Mouse (Mus musculus) liver, embryonic 18 days (tissue): ENCODE results near the gene Gm28998. TPM values are rescaled to one million over a fixed set of nuclear protein-coding genes. Genes with fewer than 3 reads are reported as not detected.

Source experiments
- polyA plus RNA-seq: library from polyadenylated mRNA; depleted of rRNA; stranded (reverse); fragments of >200 nt; gene quantifications from 2 replicates; pipeline ENCODE4 v1.2.3, GENCODE M21; 2012; rRNA removed

The Gm28998 gene
- polyA plus RNA-seq: not detected in 2 replicates

DNA sequence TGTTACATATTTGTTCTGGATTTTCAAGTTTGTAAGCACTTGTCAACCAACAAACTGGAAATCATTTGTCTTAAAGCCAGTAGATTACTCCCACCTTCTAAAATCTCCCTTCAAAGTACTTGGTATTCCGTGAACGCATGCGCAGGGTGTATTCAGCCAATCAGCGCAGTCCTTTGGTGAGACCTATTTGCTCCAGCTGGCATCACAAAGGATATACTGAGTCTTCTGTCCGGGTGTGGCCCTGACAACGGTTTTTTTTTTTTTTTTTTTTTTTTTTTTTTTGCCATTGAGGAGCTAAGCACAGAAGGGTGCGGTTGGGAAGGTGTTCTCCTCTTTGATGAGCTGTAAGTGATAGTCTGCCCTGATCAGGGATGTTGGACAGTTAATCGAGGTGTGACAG lies at the start of gene Gm28998:
Gm28998 (plus strand) TSS at position 301 of the 400 bp plus-strand sequence.

Other genes with a start within 250 kb of the Gm28998 start
- not detected in 2 replicates for gene Gm21244, start 84.5 kb upstream of the Gm28998 start, polyA plus RNA-seq
- not detected in 2 replicates for gene Gm21788, start 151.2 kb downstream of the Gm28998 start, polyA plus RNA-seq